Mouse (Mus musculus) CH12.LX (cell line): Measurements from ENCODE around the gene Nmd3. TPM values are rescaled to one million over a fixed set of nuclear protein-coding genes. Genes with fewer than 3 reads are reported as not detected.

Source experiments
- DNase-seq: peaks from one replicate; pipeline ENCODE4 v3.0.0-alpha.2; 2013; ENCODE audit errors: extremely low read depth
- H3K27ac ChIP-seq: 2 replicates; pipeline ENCODE4 v1.5.1; 2012; ENCODE audit warnings: low read depth, mild to moderate bottlenecking, control low read depth, moderate library complexity; ENCODE audit not compliant: insufficient read depth
- H3K27me3 ChIP-seq: replicated peaks from 2 replicates; pipeline ENCODE3; 2012; ENCODE audit warnings: inconsistent platforms
- H3K36me3 ChIP-seq, 2 experiments: replicated peaks in 1 of 2; 2 replicates each; pipeline versions ENCODE3 to v1.6.1; 2012; ENCODE audit warnings: inconsistent platforms in 1 of 2, low read length in 1 of 2, mild to moderate bottlenecking in 1 of 2, mixed read lengths in 1 of 2, moderate library complexity in 1 of 2; ENCODE audit not compliant: control insufficient read depth in 1 of 2, insufficient read depth in 1 of 2
- H3K4me1 ChIP-seq, 2 experiments: 2 replicates each; pipeline ENCODE4 v1.6.1; 2012; ENCODE audit warnings: inconsistent platforms in 1 of 2, moderate library complexity in 1 of 2; ENCODE audit not compliant: insufficient read depth in 2 of 2, control insufficient read depth in 1 of 2
- H3K4me2 ChIP-seq: 2 replicates; pipeline ENCODE4 v1.6.1; 2012; ENCODE audit warnings: low read depth, mild to moderate bottlenecking, control low read depth; ENCODE audit not compliant: poor library complexity, insufficient read depth, severe bottlenecking
- H3K4me3 ChIP-seq, 3 experiments: fragments of 150-350 bp in 1 of 3; sonication (generic) in 1 of 3; replicated peaks in 1 of 3; 2 replicates each; pipeline versions ENCODE3 to v1.5.1; 2011 to 2012; ENCODE audit warnings: low read depth in 2 of 3, low read length in 2 of 3, mild to moderate bottlenecking in 2 of 3, moderate library complexity in 2 of 3, control low read depth in 1 of 3, improper control_type of control experiment in 1 of 3, inconsistent platforms in 1 of 3, mixed read lengths in 1 of 3; ENCODE audit not compliant: poor library complexity in 1 of 3
- H3K79me2 ChIP-seq: replicated peaks from 2 replicates; pipeline ENCODE4 v1.6.1; 2012; ENCODE audit warnings: mild to moderate bottlenecking, moderate library complexity; ENCODE audit not compliant: control insufficient read depth, poor library complexity, insufficient read depth, severe bottlenecking; ENCODE audit errors: extremely low read depth
- H3K9ac ChIP-seq: 2 replicates; pipeline ENCODE4 v1.6.1; 2012; ENCODE audit warnings: low read depth, mild to moderate bottlenecking, control low read depth, moderate library complexity; ENCODE audit not compliant: insufficient read depth
- H3K9me3 ChIP-seq: replicated peaks from 2 replicates; pipeline ENCODE3; 2012; ENCODE audit warnings: low read length, inconsistent platforms, mixed read lengths
- BHLHE40 ChIP-seq: IDR thresholded peaks from 2 replicates; pipeline ENCODE4 v1.6.1; 2011; ENCODE audit warnings: mild to moderate bottlenecking, low read depth, low read length, improper control_type of control experiment
- CHD1 ChIP-seq: IDR thresholded peaks from 2 replicates; pipeline ENCODE4 v1.6.1; 2012; ENCODE audit warnings: low read depth, low read length, improper control_type of control experiment, inconsistent platforms
- CHD2 ChIP-seq: IDR thresholded peaks from 2 replicates; pipeline ENCODE4 v1.6.1; 2011; ENCODE audit warnings: low read length, improper control_type of control experiment
- CTCF ChIP-seq, 2 experiments: IDR thresholded peaks in 1 of 2; conservative IDR thresholded peaks in 1 of 2; 2 replicates each; pipeline ENCODE4 v1.5.1; 2011 to 2012; ENCODE audit warnings: low read depth in 2 of 2, low read length in 2 of 2, improper control_type of control experiment in 1 of 2, inconsistent platforms in 1 of 2, mild to moderate bottlenecking in 1 of 2, moderate library complexity in 1 of 2
- ELF1 ChIP-seq: IDR thresholded peaks from 2 replicates; pipeline ENCODE4 v1.6.1; 2014; ENCODE audit warnings: low read depth, mild to moderate bottlenecking, inconsistent platforms, low read length, improper control_type of control experiment
- EP300 ChIP-seq: IDR thresholded peaks from 2 replicates; pipeline ENCODE4 v1.6.1; 2011; ENCODE audit warnings: low read length, improper control_type of control experiment
- ETS1 ChIP-seq: conservative IDR thresholded peaks from 2 replicates; pipeline ENCODE4 v1.6.1; 2012; ENCODE audit warnings: low read depth, mild to moderate bottlenecking, inconsistent platforms, low read length, improper control_type of control experiment, moderate library complexity
- HCFC1 ChIP-seq: IDR thresholded peaks from 2 replicates; pipeline ENCODE4 v1.6.1; 2012; ENCODE audit warnings: low read depth, mild to moderate bottlenecking, inconsistent platforms, low read length, improper control_type of control experiment
- IRF4 ChIP-seq: IDR thresholded peaks from 2 replicates; pipeline ENCODE4 v1.6.1; 2014; ENCODE audit warnings: low read depth, mild to moderate bottlenecking, inconsistent platforms, low read length, improper control_type of control experiment
- JUN ChIP-seq: IDR thresholded peaks from 2 replicates; pipeline ENCODE4 v1.6.1; 2011; ENCODE audit warnings: low read depth, mild to moderate bottlenecking, low read length, improper control_type of control experiment, moderate library complexity; ENCODE audit not compliant: insufficient read depth
- MAFK ChIP-seq: IDR thresholded peaks from 2 replicates; pipeline ENCODE4 v1.6.1; 2011; ENCODE audit warnings: low read length, improper control_type of control experiment; ENCODE audit not compliant: insufficient replicate concordance
- MAX ChIP-seq: IDR thresholded peaks from 2 replicates; pipeline ENCODE4 v1.6.1; 2011; ENCODE audit warnings: low read length, improper control_type of control experiment
- MAZ ChIP-seq: IDR thresholded peaks from 2 replicates; pipeline ENCODE4 v1.6.1; 2012; ENCODE audit warnings: low read depth, mild to moderate bottlenecking, inconsistent platforms, low read length, improper control_type of control experiment, moderate library complexity
- MEF2A ChIP-seq: IDR thresholded peaks from 2 replicates; pipeline ENCODE4 v1.6.1; 2014; ENCODE audit warnings: low read depth, mild to moderate bottlenecking, inconsistent platforms, low read length, improper control_type of control experiment, borderline replicate concordance
- MXI1 ChIP-seq: IDR thresholded peaks from 2 replicates; pipeline ENCODE4 v1.6.1; 2011; ENCODE audit warnings: mild to moderate bottlenecking, low read depth, low read length, improper control_type of control experiment
- MYC ChIP-seq: IDR thresholded peaks from 2 replicates; pipeline ENCODE4 v1.6.1; 2011; ENCODE audit warnings: low read depth, mild to moderate bottlenecking, improper control_type of control experiment, low read length
- NELFE ChIP-seq: IDR thresholded peaks from 2 replicates; pipeline ENCODE4 v1.6.1; 2011; ENCODE audit warnings: low read depth, low read length, improper control_type of control experiment
- NRF1 ChIP-seq: IDR thresholded peaks from 2 replicates; pipeline ENCODE4 v1.6.1; 2014; ENCODE audit warnings: low read depth, mild to moderate bottlenecking, inconsistent platforms, low read length, improper control_type of control experiment, moderate library complexity
- POLR2A ChIP-seq: IDR thresholded peaks from 2 replicates; pipeline ENCODE4 v1.6.1; 2011; ENCODE audit warnings: low read depth, mild to moderate bottlenecking, improper control_type of control experiment, low read length
- POLR2AphosphoS2 ChIP-seq: IDR thresholded peaks from 2 replicates; pipeline ENCODE4 v1.6.1; 2011; ENCODE audit warnings: low read depth, low read length, improper control_type of control experiment
- RAD21 ChIP-seq: IDR thresholded peaks from 2 replicates; pipeline ENCODE4 v1.6.1; 2011; ENCODE audit warnings: low read depth, mild to moderate bottlenecking, low read length, improper control_type of control experiment, moderate library complexity
- SIN3A ChIP-seq: IDR thresholded peaks from 2 replicates; pipeline ENCODE4 v1.6.1; 2012; ENCODE audit warnings: low read length, improper control_type of control experiment, inconsistent platforms
- TBP ChIP-seq: conservative IDR thresholded peaks from 2 replicates; pipeline ENCODE4 v1.6.1; 2011; ENCODE audit warnings: low read depth, low read length, improper control_type of control experiment
- TCF12 ChIP-seq: IDR thresholded peaks from 2 replicates; pipeline ENCODE4 v1.6.1; 2014; ENCODE audit warnings: low read depth, mild to moderate bottlenecking, inconsistent platforms, low read length, improper control_type of control experiment
- USF1 ChIP-seq: IDR thresholded peaks from 2 replicates; pipeline ENCODE4 v1.6.1; 2014; ENCODE audit warnings: low read depth, mild to moderate bottlenecking, inconsistent platforms, low read length, improper control_type of control experiment
- USF2 ChIP-seq: conservative IDR thresholded peaks from 2 replicates; pipeline ENCODE4 v1.6.1; 2011; ENCODE audit warnings: low read depth, low read length, improper control_type of control experiment
- ZC3H11A ChIP-seq: IDR thresholded peaks from 2 replicates; pipeline ENCODE4 v1.6.1; 2012; ENCODE audit warnings: low read depth, mild to moderate bottlenecking, inconsistent platforms, low read length, improper control_type of control experiment
- ZMIZ1 ChIP-seq: IDR thresholded peaks from 2 replicates; pipeline ENCODE4 v1.6.1; 2012; ENCODE audit warnings: low read depth, mild to moderate bottlenecking, inconsistent platforms, low read length, improper control_type of control experiment
- dilution Hi-C: fragments of 300-500 bp; cut with MboI; formaldehyde crosslinking; loops from 2 replicates; pipeline ENCODE4 v1.14.3; 2020; ENCODE audit warnings: low sequenced_read_pairs; ENCODE audit not compliant: extremely low pct_unique_long_range_greater_than_20kb, extremely low pct_ligation_motif_present
- in situ Hi-C: fragments of 300-500 bp; cut with MboI; formaldehyde crosslinking; loops from 3 replicates; pipeline ENCODE4 v1.14.3; 2019; ENCODE audit warnings: low sequenced_read_pairs, low pct_ligation_motif_present, low pct_unique_long_range_greater_than_20kb, mixed read lengths
- polyA plus RNA-seq: library from polyadenylated mRNA; unstranded; fragments of >175 nt; gene quantifications from 2 replicates; pipeline ENCODE4 v1.2.1, GENCODE M21; 2012; ENCODE audit warnings: low read depth; ENCODE audit not compliant: insufficient read length
- total RNA-seq, 2 experiments: library from RNA; depleted of rRNA; stranded (reverse); fragments of 300-350 nt in 1 of 2; fragments of >200 nt in 1 of 2; gene quantifications; 2 replicates each; pipeline ENCODE4 v1.2.3; 2012 to 2014

Nmd3 gene
- total RNA-seq (2012; rRNA removed), result 154 and 177 TPM in 2 replicates
- total RNA-seq (2014; rRNA removed), result 128 and 161 TPM in 2 replicates
- 247 and 291 TPM in 2 replicates for polyA plus RNA-seq

GRCm38 (mm10) chr3:69721814-69722186 is at the start of gene Nmd3:
Gene Nmd3 (plus strand): TSS chr3:69721985.
- peak; percentile 98 for DNase-seq
- peaks cover 40% of the 10 kb centered on the region for H3K79me2 ChIP-seq
- peaks cover 2 to 17% of the 10 kb centered on the region in 2 experiments for H3K36me3 ChIP-seq
- dilution Hi-C loops, result no loop called here
- H3K4me2 ChIP-seq, result peak within 1 kb of the TSS; percentile 97
- peak within 1 kb of the TSS; percentile 22 for H3K27ac ChIP-seq
- no peaks in the 10 kb centered on the region for H3K9me3 ChIP-seq
- TF ChIP-seq USF1 (no peak), TBP (0 out of 2 replicates have a peak, but pooled peaks have one; percentile 33), MXI1 (peak; percentile 70), MYC (peak; percentile 27; the same call in 1 of the 2 replicates), ETS1 (no peak), RAD21 (no peak), IRF4 (peak; percentile 28; the same call in 1 of the 2 replicates), JUN (no peak), MAZ (no peak), NELFE (peak; percentile 94), EP300 (no peak), TCF12 (peak; percentile 67), NRF1 (peak; percentile 59; the same call in 1 of the 2 replicates), POLR2AphosphoS2 (peak; percentile 87), HCFC1 (peak; percentile 71), CHD2 (peak; percentile 98), MAFK (no peak), ZC3H11A (no peak), MEF2A (no peak), CHD1 (no peak), POLR2A (peak; percentile 97), CTCF (conservative IDR thresholded peaks at IDR 0.05 in 1 of 2, IDR thresholded peaks at IDR 0.05 in 1 of 2; ENCODE audit: low read depth in 2 of 2, low read length in 2 of 2) (no peak), ELF1 (peak; percentile 69), MAX (no peak), ZMIZ1 (peak; percentile 90; the same call in 1 of the 2 replicates), BHLHE40 (peak; percentile 60), USF2 (no peak), SIN3A (0 out of 2 replicates have a peak, but pooled peaks have one; percentile 27)
- peaks cover 0 to 21% of the 10 kb centered on the region in 2 experiments; a peak in 2 of 4 replicates for H3K4me1 ChIP-seq
- in situ Hi-C loops, result loop anchor here (25.0 kb wide), 1 partner anchor 459 kb away; no protein-coding TSS in a partner anchor
- no peaks in the 10 kb centered on the region for H3K27me3 ChIP-seq
- peak within 1 kb of the TSS; percentile 73 for H3K9ac ChIP-seq
- peak within 1 kb of the TSS; percentile 83 to 99 (median 96) for H3K4me3 ChIP-seq
